Mouse (Mus musculus): ENCODE measurements around the gene Tyw3.

GRCm38 (mm10) chr3:154540086-154540911 lies 56.6 kb downstream of the Tyw3 start:
- TF ChIP-seq CTCF (IDR thresholded peaks at IDR 0.05; ENCODE audit: low read depth, low read length) (no peak), POLR2A (IDR thresholded peaks at IDR 0.05; ENCODE audit: borderline replicate concordance, low read depth, low read length) (no peak)

Data from bone marrow macrophage, adult 2 months (primary cell).